Mouse (Mus musculus): Measurements from ENCODE around the gene Gm26620. TPM values are rescaled to one million over a fixed set of nuclear protein-coding genes. Genes with fewer than 3 reads are reported as not detected.

Gene Gm26620
- polyA plus RNA-seq, 1 experiment from 2014 or later, result not detected

- Histone ChIP-seq H3K4me3 (ENCODE audit: low read depth, low read length) (no peak overlapping the region), H3K9ac (ENCODE audit: low read length) (no peak overlapping the region), H3K27ac (replicated peaks; ENCODE audit: low read depth, low read length) (no peak overlapping the region), H3K36me3 (ENCODE audit: control insufficient read depth, insufficient read depth, low read length) (no peaks in the 10 kb centered on the region), H3K9me3 (ENCODE audit: control insufficient read depth, low read length) (no peaks in the 10 kb centered on the region), H3K4me2 (ENCODE audit: low read depth, severe bottlenecking) (no peak overlapping the region), H3K4me1 (ENCODE audit: control insufficient read depth, insufficient read depth, low read length) (peaks cover 4% of the 10 kb centered on the region; the same call in 1 of the 2 replicates), H3K27me3 (ENCODE audit: control insufficient read depth, insufficient read depth, low read length) (no peaks in the 10 kb centered on the region)
- no peak for ATAC-seq (ENCODE audit: insufficient number of reproducible peaks, low FRiP score, low TSS enrichment, low read depth)
- WGBS, result 89% methylated on average over 5 of the region's 5 CpGs
- no peak for DNase-seq (ENCODE audit: low spot score)
These were observed 19.5 kb upstream of the Gm26620 start for GRCm38 (mm10) chr1:170865406-170865805.

- DNase-seq (ENCODE audit: low spot score) (no peak), ATAC-seq (ENCODE audit: insufficient number of reproducible peaks, low FRiP score, low TSS enrichment, low read depth) (peak; percentile 56)
- peak overlapping the region; percentile 73 for H3K4me2 ChIP-seq (ENCODE audit: low read depth, severe bottlenecking)
These were observed 17.7 kb upstream of the Gm26620 start for GRCm38 (mm10) chr1:170866992-170867690.

GRCm38 (mm10) chr1:170867691-170868105, 17.2 kb upstream of the Gm26620 start, which contains the start of gene Atf6:
TSS of gene Atf6 (minus strand) at chr1:170867771.
- DNase-seq (ENCODE audit: low spot score), result peak; percentile 98
- no peaks in the 10 kb centered on the region for H3K9me3 ChIP-seq (ENCODE audit: control insufficient read depth, low read length)
- peaks cover 4% of the 10 kb centered on the region; the same call in 1 of the 2 replicates for H3K4me1 ChIP-seq (ENCODE audit: control insufficient read depth, insufficient read depth, low read length)
- H3K36me3 ChIP-seq (ENCODE audit: control insufficient read depth, insufficient read depth, low read length), result peaks cover 2% of the 10 kb centered on the region; the same call in 1 of the 2 replicates
- peak within 1 kb of the TSS; percentile 77 for H3K4me3 ChIP-seq (ENCODE audit: low read depth, low read length)
- H3K4me2 ChIP-seq (ENCODE audit: low read depth, severe bottlenecking), result peak within 1 kb of the TSS; percentile 73
- peak; percentile 54; the same call in 1 of the 2 replicates for ATAC-seq (ENCODE audit: insufficient number of reproducible peaks, low FRiP score, low TSS enrichment, low read depth)
- no peak within 1 kb of the TSS for H3K27ac ChIP-seq (replicated peaks; ENCODE audit: low read depth, low read length)
- WGBS, result under 1% methylated on average over 25 of the region's 25 CpGs
- H3K27me3 ChIP-seq (ENCODE audit: control insufficient read depth, insufficient read depth, low read length), result no peaks in the 10 kb centered on the region
- peak within 1 kb of the TSS; percentile 72 for H3K9ac ChIP-seq (ENCODE audit: low read length)

More at GRCm38 (mm10) chr1:170866992-170867690, 17.7 kb upstream of the Gm26620 start:
- Histone ChIP-seq H3K9me3 (ENCODE audit: control insufficient read depth, low read length) (no peaks in the 10 kb centered on the region), H3K36me3 (ENCODE audit: control insufficient read depth, insufficient read depth, low read length) (peaks cover 2% of the 10 kb centered on the region; the same call in 1 of the 2 replicates), H3K9ac (ENCODE audit: low read length) (peak overlapping the region; percentile 72), H3K27ac (replicated peaks; ENCODE audit: low read depth, low read length) (no peak overlapping the region), H3K4me1 (ENCODE audit: control insufficient read depth, insufficient read depth, low read length) (peaks cover 4% of the 10 kb centered on the region; the same call in 1 of the 2 replicates), H3K4me3 (ENCODE audit: low read depth, low read length) (peak overlapping the region; percentile 77), H3K27me3 (ENCODE audit: control insufficient read depth, insufficient read depth, low read length) (no peaks in the 10 kb centered on the region)
- WGBS, result 3% methylated on average over 30 of the region's 30 CpGs

- H3K27ac ChIP-seq (replicated peaks; ENCODE audit: low read depth, low read length), result no peak overlapping the region
- ATAC-seq (ENCODE audit: insufficient number of reproducible peaks, low FRiP score, low TSS enrichment, low read depth), result peak; percentile 82
These were observed 16.6 kb upstream of the Gm26620 start for GRCm38 (mm10) chr1:170868107-170868904.

GRCm38 (mm10) chr1:170868905-170869283, 16.0 kb upstream of the Gm26620 start:
- Histone ChIP-seq H3K9me3 (ENCODE audit: control insufficient read depth, low read length) (no peaks in the 10 kb centered on the region), H3K4me1 (ENCODE audit: control insufficient read depth, insufficient read depth, low read length) (peaks cover 4% of the 10 kb centered on the region; the same call in 1 of the 2 replicates), H3K4me2 (ENCODE audit: low read depth, severe bottlenecking) (peak overlapping the region; percentile 73), H3K4me3 (ENCODE audit: low read depth, low read length) (peak overlapping the region; percentile 77), H3K27ac (replicated peaks; ENCODE audit: low read depth, low read length) (no peak overlapping the region), H3K9ac (ENCODE audit: low read length) (peak overlapping the region; percentile 55; the same call in 1 of the 2 replicates), H3K27me3 (ENCODE audit: control insufficient read depth, insufficient read depth, low read length) (no peaks in the 10 kb centered on the region), H3K36me3 (ENCODE audit: control insufficient read depth, insufficient read depth, low read length) (peaks cover 2% of the 10 kb centered on the region; the same call in 1 of the 2 replicates)
- 20% methylated on average over 14 of the region's 14 CpGs for WGBS
- ATAC-seq (ENCODE audit: insufficient number of reproducible peaks, low FRiP score, low TSS enrichment, low read depth) (peak; percentile 32; the same call in 1 of the 2 replicates), DNase-seq (ENCODE audit: low spot score) (no peak)

More at GRCm38 (mm10) chr1:170868107-170868904, 16.6 kb upstream of the Gm26620 start:
- DNase-seq (ENCODE audit: low spot score), result peak; percentile 83
- peak overlapping the region; percentile 77 for H3K4me3 ChIP-seq (ENCODE audit: low read depth, low read length)
- peak overlapping the region; percentile 55; the same call in 1 of the 2 replicates for H3K9ac ChIP-seq (ENCODE audit: low read length)
- H3K36me3 ChIP-seq (ENCODE audit: control insufficient read depth, insufficient read depth, low read length), result peaks cover 2% of the 10 kb centered on the region; the same call in 1 of the 2 replicates
- under 1% methylated on average over 33 of the region's 33 CpGs for WGBS
- H3K9me3 ChIP-seq (ENCODE audit: control insufficient read depth, low read length), result no peaks in the 10 kb centered on the region
- H3K27me3 ChIP-seq (ENCODE audit: control insufficient read depth, insufficient read depth, low read length), result no peaks in the 10 kb centered on the region
- H3K4me1 ChIP-seq (ENCODE audit: control insufficient read depth, insufficient read depth, low read length), result peaks cover 4% of the 10 kb centered on the region; the same call in 1 of the 2 replicates
- peak overlapping the region; percentile 73 for H3K4me2 ChIP-seq (ENCODE audit: low read depth, severe bottlenecking)

- ATAC-seq (ENCODE audit: insufficient number of reproducible peaks, low FRiP score, low TSS enrichment, low read depth), result no peak
- H3K27ac ChIP-seq (replicated peaks; ENCODE audit: low read depth, low read length), result no peak overlapping the region
- no peak overlapping the region for H3K4me3 ChIP-seq (ENCODE audit: low read depth, low read length)
- DNase-seq (ENCODE audit: low spot score), result no peak
- peaks cover 4% of the 10 kb centered on the region; the same call in 1 of the 2 replicates for H3K36me3 ChIP-seq (ENCODE audit: control insufficient read depth, insufficient read depth, low read length)
- H3K4me1 ChIP-seq (ENCODE audit: control insufficient read depth, insufficient read depth, low read length), result peaks cover 4% of the 10 kb centered on the region; the same call in 1 of the 2 replicates
- no peak overlapping the region for H3K4me2 ChIP-seq (ENCODE audit: low read depth, severe bottlenecking)
- no peak overlapping the region for H3K9ac ChIP-seq (ENCODE audit: low read length)
- no peaks in the 10 kb centered on the region for H3K27me3 ChIP-seq (ENCODE audit: control insufficient read depth, insufficient read depth, low read length)
- 88% methylated on average over 6 of the region's 6 CpGs for WGBS
- H3K9me3 ChIP-seq (ENCODE audit: control insufficient read depth, low read length), result no peaks in the 10 kb centered on the region
These were observed 13.5 kb upstream of the Gm26620 start for GRCm38 (mm10) chr1:170871402-170871801.

- Histone ChIP-seq H3K9ac (ENCODE audit: low read length) (no peak overlapping the region), H3K4me2 (ENCODE audit: low read depth, severe bottlenecking) (no peak overlapping the region), H3K4me3 (ENCODE audit: low read depth, low read length) (no peak overlapping the region), H3K27ac (replicated peaks; ENCODE audit: low read depth, low read length) (no peak overlapping the region), H3K9me3 (ENCODE audit: control insufficient read depth, low read length) (no peaks in the 10 kb centered on the region), H3K4me1 (ENCODE audit: control insufficient read depth, insufficient read depth, low read length) (peaks cover under 1% of the 10 kb centered on the region; the same call in 1 of the 2 replicates), H3K27me3 (ENCODE audit: control insufficient read depth, insufficient read depth, low read length) (no peaks in the 10 kb centered on the region), H3K36me3 (ENCODE audit: control insufficient read depth, insufficient read depth, low read length) (peaks cover 4% of the 10 kb centered on the region; the same call in 1 of the 2 replicates)
- DNase-seq (ENCODE audit: low spot score), result no peak
- 92% methylated on average over 2 of the region's 2 CpGs for WGBS
- ATAC-seq (ENCODE audit: insufficient number of reproducible peaks, low FRiP score, low TSS enrichment, low read depth), result no peak
These were observed 12.9 kb upstream of the Gm26620 start for GRCm38 (mm10) chr1:170871961-170872360.

GRCm38 (mm10) chr1:170875676-170876075, 9.2 kb upstream of the Gm26620 start:
- H3K4me2 ChIP-seq (ENCODE audit: low read depth, severe bottlenecking), result no peak overlapping the region
- no peaks in the 10 kb centered on the region for H3K4me1 ChIP-seq (ENCODE audit: control insufficient read depth, insufficient read depth, low read length)
- peaks cover 6% of the 10 kb centered on the region for H3K36me3 ChIP-seq (ENCODE audit: control insufficient read depth, insufficient read depth, low read length)
- no peak overlapping the region for H3K9ac ChIP-seq (ENCODE audit: low read length)
- H3K4me3 ChIP-seq (ENCODE audit: low read depth, low read length), result no peak overlapping the region
- no peaks in the 10 kb centered on the region for H3K27me3 ChIP-seq (ENCODE audit: control insufficient read depth, insufficient read depth, low read length)
- H3K27ac ChIP-seq (replicated peaks; ENCODE audit: low read depth, low read length), result no peak overlapping the region
- ATAC-seq (ENCODE audit: insufficient number of reproducible peaks, low FRiP score, low TSS enrichment, low read depth), result no peak
- no peaks in the 10 kb centered on the region for H3K9me3 ChIP-seq (ENCODE audit: control insufficient read depth, low read length)
- DNase-seq (ENCODE audit: low spot score), result no peak
- WGBS, result 69% methylated on average over 3 of the region's 3 CpGs

All from limb, embryonic 11.5 days (tissue).